ENCODE assay signal across 8 mouse cellular contexts in genomic region chr12:38778299-38779075, GRCm38 (mm10). TPM values are rescaled to one million over a fixed set of nuclear protein-coding genes. Genes with fewer than 3 reads are reported as not detected.
A peak's percentile ranks its signal among the peaks of the same experiment; 100 is the strongest.
DNase-seq lines count a peak whose midpoint lies in the region; ATAC-seq and TF ChIP-seq lines count a peak whose summit lies in the region.

No protein-coding gene starts in this region.

- H3K4me1 ChIP-seq in E14TG2a.4 (replicated peaks; ENCODE audit: low read depth, low read length), result peaks cover 38% of the 10 kb centered on the region
- 0 out of 2 replicates have a peak, but pooled peaks cover 8% of the 10 kb centered on the region for H3K4me1 ChIP-seq in forebrain, embryonic 14.5 days (ENCODE audit: control insufficient read depth, insufficient read depth, low read length)
- no peaks in the 10 kb centered on the region; the same call in 1 of the 2 replicates for H3K4me1 ChIP-seq in liver, embryonic 15.5 days (replicated peaks)
- no peaks in the 10 kb centered on the region; the same call in 1 of the 2 replicates for H3K4me1 ChIP-seq in neural tube, embryonic 11.5 days (ENCODE audit: control insufficient read depth, insufficient read depth, low read length)

- intact Hi-C loops in heart, postnatal 10 days (cut with DNase I), result loop anchor here (2.0 to 5.0 kb wide), 3 partner anchors 149 to 436 kb away; no protein-coding TSS in a partner anchor

- H3K4me2 ChIP-seq in forebrain, embryonic 14.5 days (ENCODE audit: low read length), result peak overlapping the region; percentile 87
- peak overlapping the region; percentile 74 for H3K4me2 ChIP-seq in liver, embryonic 15.5 days
- peak overlapping the region; percentile 98 for H3K4me2 ChIP-seq in neural tube, embryonic 11.5 days (ENCODE audit: low read depth)

- peak; percentile 92 for ATAC-seq in cerebellum, adult (ENCODE audit: insufficient number of reproducible peaks, low FRiP score, low TSS enrichment)
- peak; percentile 95 for ATAC-seq in forebrain, embryonic 14.5 days
- peak; percentile 79 for ATAC-seq in liver, embryonic 15.5 days (ENCODE audit: insufficient read depth)
- peak; percentile 96 for ATAC-seq in neural tube, embryonic 11.5 days (ENCODE audit: insufficient read depth, low FRiP score, low TSS enrichment)

- H3K27me3 ChIP-seq in E14TG2a.4 (ENCODE audit: insufficient read depth, low read length), result no peaks in the 10 kb centered on the region
- H3K27me3 ChIP-seq in forebrain, embryonic 14.5 days (replicated peaks; ENCODE audit: control insufficient read depth, insufficient read depth, low read length), result no peaks in the 10 kb centered on the region
- peaks cover 13% of the 10 kb centered on the region for H3K27me3 ChIP-seq in liver, embryonic 15.5 days
- no peaks in the 10 kb centered on the region for H3K27me3 ChIP-seq in neural tube, embryonic 11.5 days (ENCODE audit: control insufficient read depth, insufficient read depth, low read length)

- no peak for TF ChIP-seq CTCF in E14TG2a.4 (conservative IDR thresholded peaks at IDR 0.05; ENCODE audit: low read length)

- under 1% methylated on average over 37 of the region's 37 CpGs for WGBS in forebrain, embryonic 14.5 days
- WGBS in liver, embryonic 15.5 days (ENCODE audit: insufficient replicate concordance), result under 1% methylated on average over 37 of the region's 37 CpGs
- under 1% methylated on average over 36 of the region's 37 CpGs for WGBS in neural tube, embryonic 11.5 days

- 0 out of 2 replicates have a peak, but pooled peaks cover 5% of the 10 kb centered on the region for H3K36me3 ChIP-seq in E14TG2a.4 (ENCODE audit: insufficient read depth, low read length)
- H3K36me3 ChIP-seq in forebrain, embryonic 14.5 days (ENCODE audit: control insufficient read depth, insufficient read depth, low read length), result no peaks in the 10 kb centered on the region
- no peaks in the 10 kb centered on the region for H3K36me3 ChIP-seq in liver, embryonic 15.5 days (replicated peaks)
- no peaks in the 10 kb centered on the region for H3K36me3 ChIP-seq in neural tube, embryonic 11.5 days (ENCODE audit: control insufficient read depth, insufficient read depth, low read length)

- peak overlapping the region; percentile 59 for H3K9ac ChIP-seq in forebrain, embryonic 14.5 days (ENCODE audit: low read length)
- H3K9ac ChIP-seq in liver, embryonic 15.5 days, result no peak overlapping the region
- peak overlapping the region; percentile 67 for H3K9ac ChIP-seq in neural tube, embryonic 11.5 days (ENCODE audit: low read length)

- peak overlapping the region; percentile 77 for H3K27ac ChIP-seq in forebrain, embryonic 14.5 days (ENCODE audit: low read depth, low read length)
- H3K27ac ChIP-seq in liver, embryonic 15.5 days (replicated peaks), result peak overlapping the region; percentile 33; the same call in 1 of the 2 replicates
- H3K27ac ChIP-seq in neural tube, embryonic 11.5 days (ENCODE audit: low read depth, low read length), result peak overlapping the region; percentile 85

- no peaks in the 10 kb centered on the region for H3K9me3 ChIP-seq in E14TG2a.4 (ENCODE audit: low read length)
- no peaks in the 10 kb centered on the region for H3K9me3 ChIP-seq in forebrain, embryonic 14.5 days (replicated peaks; ENCODE audit: control insufficient read depth, low read length)
- H3K9me3 ChIP-seq in liver, embryonic 15.5 days (replicated peaks), result no peaks in the 10 kb centered on the region
- no peaks in the 10 kb centered on the region for H3K9me3 ChIP-seq in neural tube, embryonic 11.5 days (ENCODE audit: control insufficient read depth, low read length)

- H3K4me3 ChIP-seq in E14TG2a.4 (replicated peaks; ENCODE audit: low read length), result peak overlapping the region; percentile 80
- peak overlapping the region; percentile 49 for H3K4me3 ChIP-seq in forebrain, embryonic 14.5 days (ENCODE audit: low read depth, low read length)
- peak overlapping the region; percentile 54 for H3K4me3 ChIP-seq in liver, embryonic 15.5 days (replicated peaks)
- peak overlapping the region; percentile 47 for H3K4me3 ChIP-seq in neural tube, embryonic 11.5 days (ENCODE audit: low read depth, low read length)

- DNase-seq in forebrain, embryonic 14.5 days (ENCODE audit: low spot score), result peak; percentile 96
- DNase-seq in heart, postnatal 10 days, result peak; percentile 91
- peak; percentile 92 to 95 for DNase-seq in kidney, postnatal 36 days
- peak; percentile 91 for DNase-seq in neural tube, embryonic 11.5 days (ENCODE audit: low spot score)
- DNase-seq in telencephalon, adult 2 months (ENCODE audit: low read depth, low spot score), result peak; percentile 72

RNA-seq across cellular contexts. Expression of gene Etv1, which starts 0.7 kb away (rescaled TPM):
- polyA plus RNA-seq in forebrain, embryonic 14.5 days (2014; fragmentation: Nextera tagmentation; extraction: Ambion mirVana), result 28.1 and 37.0 TPM in 2 replicates
- 10 to 100 TPM; 15.2 to 16.5 TPM for total RNA-seq in heart, postnatal 10 days (2021)
- 0.85 and 0.93 TPM in 2 replicates for polyA plus RNA-seq in liver, embryonic 15.5 days (2015; fragmentation: Nextera tagmentation; extraction: Ambion mirVana)
- 15.8 and 17.3 TPM in 2 replicates for polyA plus RNA-seq in neural tube, embryonic 11.5 days (2014; fragmentation: Nextera tagmentation; extraction: Ambion mirVana)

Comparison
In these comparisons a context has a peak if more than half of its experiments do, and no peak if none do; other contexts are left out.
1. Peak in every context shown above with its lines: DNase-seq, ATAC-seq, H3K4me3 ChIP-seq and H3K27ac ChIP-seq.
2. H3K27ac ChIP-seq: peak in every context shown above with its lines; median percentile 85 in neural tube, embryonic 11.5 days; 77 in forebrain, embryonic 14.5 days; 33 in liver, embryonic 15.5 days.